Mouse (Mus musculus): ENCODE results near the gene Tmem59. TPM values are rescaled to one million over a fixed set of nuclear protein-coding genes. Genes with fewer than 3 reads are reported as not detected.

Tmem59 gene
- polyA plus RNA-seq, 1 experiment: 382 TPM

DNA sequence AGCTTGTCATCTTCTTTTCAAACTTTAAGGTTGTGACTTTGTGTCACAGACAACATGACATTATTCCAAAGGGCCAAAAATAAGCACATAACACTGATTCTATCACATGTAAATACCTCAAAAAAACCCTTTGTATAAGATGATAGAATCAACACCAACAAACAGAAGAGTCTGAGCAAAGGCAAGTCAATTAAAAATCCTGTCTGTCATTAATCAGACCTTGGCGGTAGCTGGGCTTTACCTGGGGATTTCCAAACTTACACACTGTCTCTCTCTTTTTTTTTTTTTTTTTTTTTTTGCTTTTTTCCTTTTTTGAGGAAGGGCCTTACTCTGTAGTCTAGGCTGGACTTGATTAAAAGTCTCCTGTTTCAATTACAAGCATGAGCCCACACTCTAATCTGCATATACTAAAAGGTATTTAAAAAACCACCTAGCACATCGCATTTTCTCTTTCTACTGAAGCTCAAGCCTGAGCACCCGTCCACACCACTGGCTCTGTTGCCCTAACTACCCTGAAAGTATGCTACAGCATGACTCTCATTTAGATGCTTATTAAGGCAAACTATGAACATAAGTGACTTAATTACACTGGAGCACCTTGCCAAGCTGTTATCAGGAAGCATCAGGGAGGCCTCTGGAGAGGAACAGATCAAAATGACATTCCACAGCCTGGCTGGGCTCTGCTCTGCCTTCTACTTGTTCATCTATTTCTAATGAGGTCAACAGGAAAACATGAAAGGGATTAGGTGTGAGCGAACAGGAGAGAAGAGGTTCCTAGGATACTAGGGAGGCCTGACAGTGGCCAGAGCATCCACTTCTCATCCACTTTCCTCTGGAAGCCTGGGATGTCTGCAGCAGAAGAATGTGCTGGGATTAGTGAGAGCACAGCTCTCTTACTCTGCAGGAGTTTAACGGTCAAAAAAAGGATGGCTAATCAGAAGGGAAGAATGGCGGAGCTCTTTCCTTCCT, 65.5 kb downstream of the Tmem59 start:
- DNase-seq (ENCODE audit: low read depth): no peak

GRCm38 (mm10) chr4:107245368-107245767, 67.2 kb downstream of the Tmem59 start:
- DNase-seq (ENCODE audit: low read depth): no peak

DNA sequence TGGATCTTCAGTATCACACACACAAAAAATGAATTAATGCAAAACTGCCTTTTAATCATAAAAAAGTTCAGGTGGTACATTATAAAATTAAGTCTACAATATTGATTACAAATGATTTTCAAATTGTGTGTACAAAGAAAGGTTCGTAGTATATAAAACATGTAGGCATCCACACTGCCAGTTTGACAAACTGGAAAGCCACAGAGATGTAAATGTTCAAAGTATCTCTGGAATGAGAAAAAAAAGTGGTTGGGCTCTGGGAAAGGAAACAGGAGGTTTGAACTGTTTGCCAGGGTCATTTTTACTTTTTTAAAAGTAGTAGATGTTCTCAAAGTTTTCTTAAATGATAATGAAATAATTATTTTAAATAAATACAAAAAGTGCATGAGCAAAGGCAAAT, 67.8 kb downstream of the Tmem59 start:
- DNase-seq (ENCODE audit: low read depth): no peak

- DNase-seq (ENCODE audit: low read depth): no peak
Measured at GRCm38 (mm10) chr4:107247110-107247509, 68.9 kb downstream of the Tmem59 start.

DNA sequence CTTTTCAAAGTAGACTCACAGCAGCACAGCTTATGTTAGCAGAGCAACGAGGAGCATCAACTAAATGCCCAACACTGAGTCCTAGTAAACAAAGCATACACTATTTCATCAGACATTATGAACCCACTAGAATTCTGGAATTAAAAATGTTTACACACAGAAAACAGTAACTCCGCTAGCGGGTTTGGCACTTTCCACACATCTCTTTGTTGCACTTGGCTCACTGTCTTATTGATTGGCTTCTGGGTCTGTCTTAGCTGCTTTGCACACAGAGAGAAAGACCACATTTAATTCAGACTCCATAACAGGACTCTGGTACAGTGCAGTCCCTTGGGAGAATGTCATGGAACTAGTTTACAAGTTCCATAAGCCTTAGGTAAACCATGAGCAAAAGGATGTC, 69.9 kb downstream of the Tmem59 start:
- DNase-seq (ENCODE audit: low read depth): no peak

DNA sequence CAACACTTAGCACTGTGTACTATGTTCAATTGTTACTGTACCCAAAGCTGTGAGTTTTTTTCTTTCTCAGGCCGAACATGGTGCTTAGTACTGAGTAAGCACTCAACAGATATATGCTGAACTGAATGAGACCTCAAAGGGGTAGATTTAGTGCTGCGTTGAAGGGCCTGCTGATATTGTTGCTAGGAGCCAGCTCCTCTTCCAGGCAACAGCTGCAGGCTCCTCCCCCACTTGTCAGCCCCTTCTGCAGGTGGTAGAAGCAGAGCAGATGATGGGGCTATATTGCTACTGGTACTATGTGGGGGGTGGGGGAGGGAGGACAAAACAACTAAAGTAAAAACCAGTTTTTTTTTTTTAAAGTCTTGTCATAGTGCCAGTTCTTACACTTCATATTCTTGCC, 71.3 kb downstream of the Tmem59 start:
- no peak for DNase-seq (ENCODE audit: low read depth)

GRCm38 (mm10) chr4:107250494-107250893, 72.3 kb downstream of the Tmem59 start:
- DNase-seq (ENCODE audit: low read depth): no peak

Other genes with a start within 250 kb of the Tmem59 start
- 181 and 182 TPM in 2 replicates for gene Mrpl37, start 111.5 kb upstream of the Tmem59 start, polyA plus RNA-seq (2012; rRNA removed)
- 25.5 and 35.6 TPM in 2 replicates for gene Cyb5rl, start 111.4 kb upstream of the Tmem59 start, polyA plus RNA-seq (2012; rRNA removed)
- gene Cdcp2, start 81.5 kb upstream of the Tmem59 start, polyA plus RNA-seq (2012; rRNA removed): 0.04 and 0.37 TPM in 2 replicates
- gene Tceanc2, start 717 bp downstream of the Tmem59 start, polyA plus RNA-seq (2012; rRNA removed): 6.9 and 8.1 TPM in 2 replicates
- gene Ldlrad1, start 30.8 kb downstream of the Tmem59 start, polyA plus RNA-seq (2012; rRNA removed): 0.19 and 0.23 TPM in 2 replicates
- 7.7 and 8.8 TPM in 2 replicates for gene Lrrc42, start 75.1 kb downstream of the Tmem59 start, polyA plus RNA-seq (2012; rRNA removed)
- gene Hspb11, start 75.2 kb downstream of the Tmem59 start, polyA plus RNA-seq (2012; rRNA removed): 4.0 and 5.1 TPM in 2 replicates
- 0.91 and 1.3 TPM in 2 replicates for gene Dio1, start 128.8 kb downstream of the Tmem59 start, polyA plus RNA-seq (2012; rRNA removed)
- 50.7 and 55.4 TPM in 2 replicates for gene Yipf1, start 136.0 kb downstream of the Tmem59 start, polyA plus RNA-seq (2012; rRNA removed)
- 12.7 and 15.8 TPM in 2 replicates for gene Ndc1, start 189.4 kb downstream of the Tmem59 start, polyA plus RNA-seq (2012; rRNA removed)

All from gonadal fat pad, adult 2 months (tissue).